Mouse (Mus musculus): ENCODE results near the gene Trim66. TPM values are rescaled to one million over a fixed set of nuclear protein-coding genes. Genes with fewer than 3 reads are reported as not detected.

Trim66 gene
- polyA plus RNA-seq, 1 experiment, result not detected

- H3K9me3 ChIP-seq, result no peaks in the 10 kb centered on the region
- no peaks in the 10 kb centered on the region for H3K27me3 ChIP-seq (replicated peaks)
- H3K36me3 ChIP-seq (replicated peaks; ENCODE audit: low read length), result peaks cover 82% of the 10 kb centered on the region
- no peak overlapping the region for H3K4me3 ChIP-seq (replicated peaks)
- TF ChIP-seq FLI1 (IDR thresholded peaks at IDR 0.05; ENCODE audit: low read length) (no peak), GATA1 (IDR thresholded peaks at IDR 0.05; ENCODE audit: borderline replicate concordance, low read length) (no peak)
- H3K4me1 ChIP-seq, result peaks cover 78% of the 10 kb centered on the region
Observed at GRCm38 (mm10) chr7:109523741-109524441, 16.0 kb upstream of the Trim66 start.

DNA sequence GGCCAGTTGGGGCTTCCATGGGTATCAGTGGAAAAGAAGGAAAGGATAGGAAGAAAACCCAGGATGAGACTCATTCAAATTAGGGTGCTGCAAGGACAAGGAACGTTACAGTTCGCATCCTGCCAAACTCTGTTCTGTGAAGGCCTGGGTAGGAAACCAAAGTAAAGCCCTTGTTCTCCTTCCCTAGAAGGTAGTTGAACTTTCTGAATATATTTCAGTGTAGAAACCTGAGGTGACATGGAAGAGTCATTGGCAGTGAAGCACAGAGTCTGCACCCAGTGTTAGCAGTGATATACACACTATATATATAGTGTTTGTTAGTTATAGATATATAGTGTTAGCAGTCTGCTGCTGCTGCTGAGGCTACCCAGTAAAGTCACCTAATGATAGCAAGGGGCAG, 15.4 kb upstream of the Trim66 start:
- Histone ChIP-seq H3K4me3 (replicated peaks) (no peak overlapping the region), H3K27me3 (replicated peaks) (no peaks in the 10 kb centered on the region), H3K4me1 (peaks cover 74% of the 10 kb centered on the region), H3K36me3 (replicated peaks; ENCODE audit: low read length) (peaks cover 79% of the 10 kb centered on the region), H3K9me3 (no peaks in the 10 kb centered on the region)
- TF ChIP-seq GATA1 (IDR thresholded peaks at IDR 0.05; ENCODE audit: borderline replicate concordance, low read length) (no peak), FLI1 (IDR thresholded peaks at IDR 0.05; ENCODE audit: low read length) (no peak)

DNA sequence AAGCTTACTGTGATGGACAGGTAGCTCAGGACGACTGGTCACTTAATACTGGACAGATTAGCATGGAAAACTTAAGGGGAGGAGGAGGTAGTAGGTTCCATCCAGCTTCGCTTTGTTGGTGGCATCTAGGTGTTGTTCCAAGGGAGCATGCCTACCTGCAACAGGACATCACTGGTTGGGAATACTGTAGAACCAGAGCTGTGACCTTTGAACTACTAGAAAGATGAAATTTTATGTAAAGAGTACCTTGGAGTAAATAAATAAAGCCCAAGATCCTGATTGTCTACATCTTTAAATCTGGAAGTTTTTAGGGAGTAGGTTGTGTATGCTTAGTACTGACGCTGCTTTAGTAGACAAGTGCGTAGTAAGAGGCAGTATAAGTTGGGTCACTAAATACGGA, 14.2 kb upstream of the Trim66 start:
- peaks cover 78% of the 10 kb centered on the region for H3K4me1 ChIP-seq
- H3K4me3 ChIP-seq (replicated peaks), result no peak overlapping the region
- no peaks in the 10 kb centered on the region for H3K27me3 ChIP-seq (replicated peaks)
- no peaks in the 10 kb centered on the region for H3K9me3 ChIP-seq
- TF ChIP-seq FLI1 (IDR thresholded peaks at IDR 0.05; ENCODE audit: low read length) (no peak), GATA1 (IDR thresholded peaks at IDR 0.05; ENCODE audit: borderline replicate concordance, low read length) (no peak)
- H3K36me3 ChIP-seq (replicated peaks; ENCODE audit: low read length), result peaks cover 70% of the 10 kb centered on the region

GRCm38 (mm10) chr7:109519936-109520335, 12.0 kb upstream of the Trim66 start:
- H3K4me1 ChIP-seq, result peaks cover 68% of the 10 kb centered on the region
- peaks cover 50% of the 10 kb centered on the region for H3K36me3 ChIP-seq (replicated peaks; ENCODE audit: low read length)
- no peaks in the 10 kb centered on the region for H3K27me3 ChIP-seq (replicated peaks)
- H3K4me3 ChIP-seq (replicated peaks), result peak overlapping the region; percentile 99
- no peak for TF ChIP-seq FLI1 (IDR thresholded peaks at IDR 0.05; ENCODE audit: low read length)
- TF ChIP-seq GATA1 (IDR thresholded peaks at IDR 0.05; ENCODE audit: borderline replicate concordance, low read length), result no peak
- no peaks in the 10 kb centered on the region for H3K9me3 ChIP-seq

DNA sequence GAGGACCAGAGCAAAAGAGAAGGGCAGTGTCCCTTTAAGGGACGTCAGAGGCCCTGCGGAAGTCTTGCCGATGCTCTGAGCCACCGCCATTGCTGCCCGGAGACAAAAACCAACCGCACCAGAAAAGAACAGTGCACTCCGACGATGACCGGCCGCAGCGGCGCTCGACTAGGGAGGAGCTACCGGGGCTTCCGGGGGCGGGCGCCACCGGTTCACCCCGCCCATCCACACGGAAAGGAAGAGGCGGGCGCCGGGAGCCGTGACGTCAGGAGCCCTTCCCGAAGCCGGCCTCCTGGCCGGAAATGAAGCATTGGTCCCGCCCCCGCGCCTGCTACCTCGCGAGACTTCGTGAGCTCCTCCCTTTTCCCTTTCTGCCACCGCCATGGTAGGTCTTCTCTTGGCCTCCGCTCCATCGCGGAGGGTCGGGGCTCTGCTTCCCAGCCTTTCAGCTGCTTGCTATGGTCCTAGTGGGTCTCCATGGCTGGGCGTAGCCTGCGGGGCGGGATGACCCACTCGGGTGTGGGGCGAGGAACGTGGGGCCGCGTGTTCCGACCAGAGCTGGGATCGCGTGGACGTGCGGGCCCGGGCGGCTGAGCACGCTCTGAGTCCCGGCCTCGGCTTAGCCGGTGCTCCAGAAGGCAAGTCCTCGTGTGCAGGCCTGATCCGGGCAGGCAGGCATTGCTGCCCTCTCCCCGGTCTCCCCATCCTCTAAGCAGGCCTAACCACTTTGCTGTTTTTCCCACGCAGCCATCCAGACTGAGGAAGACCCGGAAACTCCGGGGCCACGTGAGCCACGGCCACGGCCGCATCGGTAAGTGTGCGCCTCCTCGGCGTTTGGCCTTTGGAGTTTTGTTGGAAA, 11.1 kb upstream of the Trim66 start, which contains the start of gene Rpl27a:
Gene Rpl27a, plus strand, starts transcription at position 310 of the 859 bp plus-strand sequence.
- H3K36me3 ChIP-seq (replicated peaks; ENCODE audit: low read length), result peaks cover 42% of the 10 kb centered on the region
- peak within 1 kb of the TSS; percentile 99 for H3K4me3 ChIP-seq (replicated peaks)
- no peaks in the 10 kb centered on the region for H3K27me3 ChIP-seq (replicated peaks)
- H3K4me1 ChIP-seq, result peaks cover 62% of the 10 kb centered on the region
- H3K9me3 ChIP-seq, result no peaks in the 10 kb centered on the region
- TF ChIP-seq GATA1 (IDR thresholded peaks at IDR 0.05; ENCODE audit: borderline replicate concordance, low read length), result no peak
- peak; percentile 75 for TF ChIP-seq FLI1 (IDR thresholded peaks at IDR 0.05; ENCODE audit: low read length)

GRCm38 (mm10) chr7:109518036-109518681, 10.2 kb upstream of the Trim66 start:
- H3K9me3 ChIP-seq, result no peaks in the 10 kb centered on the region
- peaks cover 57% of the 10 kb centered on the region for H3K4me1 ChIP-seq

DNA sequence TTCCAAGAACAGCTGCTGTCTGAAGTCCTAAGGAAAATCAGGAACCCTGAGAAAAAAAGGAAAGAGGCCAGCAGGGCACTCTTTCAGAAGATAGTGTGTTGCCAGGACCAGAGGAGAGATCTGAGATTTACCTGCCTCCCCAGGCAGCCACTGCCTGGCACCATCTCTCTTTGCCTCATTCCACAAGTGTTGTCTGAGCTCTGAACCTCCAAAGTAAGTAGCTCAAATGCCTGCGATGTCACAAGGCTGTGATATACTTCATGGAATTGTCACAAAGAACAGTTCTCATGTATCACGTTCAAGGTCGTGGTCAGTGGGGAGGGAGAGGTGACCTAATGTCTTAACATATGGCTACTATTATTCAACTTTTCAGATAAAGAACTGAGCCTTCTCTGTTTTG, 8.6 kb upstream of the Trim66 start:
- H3K27me3 ChIP-seq (replicated peaks), result no peaks in the 10 kb centered on the region
- no peak overlapping the region for H3K4me3 ChIP-seq (replicated peaks)
- H3K36me3 ChIP-seq (replicated peaks; ENCODE audit: low read length), result peaks cover 16% of the 10 kb centered on the region
- TF ChIP-seq GATA1 (IDR thresholded peaks at IDR 0.05; ENCODE audit: borderline replicate concordance, low read length) (no peak), FLI1 (IDR thresholded peaks at IDR 0.05; ENCODE audit: low read length) (no peak)
- no peaks in the 10 kb centered on the region for H3K9me3 ChIP-seq
- H3K4me1 ChIP-seq, result peaks cover 46% of the 10 kb centered on the region

More at GRCm38 (mm10) chr7:109518036-109518681, 10.2 kb upstream of the Trim66 start:
- Histone ChIP-seq H3K36me3 (replicated peaks; ENCODE audit: low read length) (peaks cover 33% of the 10 kb centered on the region), H3K4me3 (replicated peaks) (peak overlapping the region; percentile 99), H3K27me3 (replicated peaks) (no peaks in the 10 kb centered on the region)
- TF ChIP-seq FLI1 (IDR thresholded peaks at IDR 0.05; ENCODE audit: low read length), result no peak
- TF ChIP-seq GATA1 (IDR thresholded peaks at IDR 0.05; ENCODE audit: borderline replicate concordance, low read length), result no peak

DNA sequence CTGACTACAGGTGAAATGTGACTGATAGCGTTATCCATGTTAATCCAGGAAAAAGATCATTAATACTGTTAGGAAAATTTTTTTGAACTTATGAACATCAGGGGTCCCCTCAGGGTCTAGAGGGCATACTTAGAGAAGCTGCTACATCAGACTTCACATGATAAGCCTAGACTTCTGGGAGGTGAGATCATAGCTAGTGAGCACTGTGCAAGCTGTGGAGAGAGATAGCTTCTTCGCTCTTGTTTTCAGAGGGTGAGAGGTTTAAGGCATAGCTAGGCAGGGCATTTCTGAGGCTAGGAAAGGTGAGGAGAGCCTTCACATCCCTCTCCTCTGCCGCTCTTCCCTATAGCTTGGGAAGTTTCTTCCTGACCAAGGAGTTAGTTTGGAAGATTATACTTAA, 3.9 kb upstream of the Trim66 start:
- peaks cover 7% of the 10 kb centered on the region for H3K27me3 ChIP-seq (replicated peaks)
- no peak overlapping the region for H3K4me3 ChIP-seq (replicated peaks)
- peaks cover 25% of the 10 kb centered on the region for H3K4me1 ChIP-seq
- no peaks in the 10 kb centered on the region for H3K9me3 ChIP-seq
- H3K36me3 ChIP-seq (replicated peaks; ENCODE audit: low read length), result no peaks in the 10 kb centered on the region
- TF ChIP-seq FLI1 (IDR thresholded peaks at IDR 0.05; ENCODE audit: low read length), result no peak

DNA sequence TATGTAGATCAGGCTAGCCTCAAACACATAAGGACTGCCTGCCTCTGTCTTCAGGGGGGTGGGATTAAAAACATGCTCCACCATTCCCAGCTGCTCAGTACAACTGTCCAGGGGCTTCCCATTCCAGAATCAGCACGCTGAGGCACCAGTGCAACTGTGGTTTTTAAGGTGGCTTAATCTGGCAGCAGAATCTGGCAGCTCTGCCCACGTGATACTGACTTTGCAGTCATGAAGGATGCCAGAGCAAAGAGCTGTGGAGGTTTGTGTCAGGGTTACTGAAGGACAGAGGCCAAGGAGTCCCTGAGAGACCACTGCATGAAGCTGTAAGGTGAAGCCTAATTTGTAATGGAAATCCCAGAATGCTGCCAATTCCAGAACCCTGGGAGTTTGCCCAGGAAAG, 2.9 kb upstream of the Trim66 start:
- no peak overlapping the region for H3K4me3 ChIP-seq (replicated peaks)
- no peaks in the 10 kb centered on the region for H3K36me3 ChIP-seq (replicated peaks; ENCODE audit: low read length)
- H3K27me3 ChIP-seq (replicated peaks), result peaks cover 7% of the 10 kb centered on the region
- H3K9me3 ChIP-seq, result no peaks in the 10 kb centered on the region
- no peak for TF ChIP-seq FLI1 (IDR thresholded peaks at IDR 0.05; ENCODE audit: low read length)
- TF ChIP-seq GATA1 (IDR thresholded peaks at IDR 0.05; ENCODE audit: borderline replicate concordance, low read length), result no peak
- H3K4me1 ChIP-seq, result peaks cover 20% of the 10 kb centered on the region

Measured in megakaryocyte, embryonic 14.5 days (primary cell).